Mouse (Mus musculus): ENCODE data around the gene Ntf5. TPM values are rescaled to one million over a fixed set of nuclear protein-coding genes. Genes with fewer than 3 reads are reported as not detected.
"Not testable (repeated sequence)": the region's sequence is repeated elsewhere in the genome, so short reads cannot be mapped to it uniquely, and the experiment has no call there.

The Ntf5 gene
- polyA plus RNA-seq, 1 experiment from 2014 or later = 4.9 TPM

- Histone ChIP-seq H3K4me2 (replicated peaks) (peak overlapping the region; percentile 72), H3K4me3 (replicated peaks) (peak overlapping the region; percentile 77), H3K27me3 (no peaks in the 10 kb centered on the region), H3K9me3 (replicated peaks) (no peaks in the 10 kb centered on the region), H3K4me1 (peaks cover 46% of the 10 kb centered on the region), H3K36me3 (peaks cover 44% of the 10 kb centered on the region), H3K27ac (replicated peaks) (peak overlapping the region; percentile 71), H3K9ac (no peak overlapping the region)
- WGBS = 56% methylated on average over 10 of the region's 10 CpGs
- no peak for ATAC-seq (ENCODE audit: insufficient number of reproducible peaks, low FRiP score, low TSS enrichment, low read depth)
Measured at GRCm38 (mm10) chr7:45457204-45458060, 43.9 kb downstream of the Ntf5 start.

GRCm38 (mm10) chr7:45458748-45459563, 45.5 kb downstream of the Ntf5 start:
- no peaks in the 10 kb centered on the region for H3K9me3 ChIP-seq (replicated peaks)
- WGBS = under 1% methylated on average over 43 of the region's 43 CpGs
- H3K9ac ChIP-seq = peak overlapping the region; percentile 65
- H3K27me3 ChIP-seq = no peaks in the 10 kb centered on the region
- peak; percentile 74 for ATAC-seq (ENCODE audit: insufficient number of reproducible peaks, low FRiP score, low TSS enrichment, low read depth)
- peak overlapping the region; percentile 95 for H3K27ac ChIP-seq (replicated peaks)
- H3K4me2 ChIP-seq (replicated peaks) = peak overlapping the region; percentile 72
- H3K4me3 ChIP-seq (replicated peaks) = peak overlapping the region; percentile 77
- peaks cover 46% of the 10 kb centered on the region for H3K4me1 ChIP-seq
- peaks cover 47% of the 10 kb centered on the region for H3K36me3 ChIP-seq

- not testable (repeated sequence) for H3K27me3 ChIP-seq; H3K9me3 ChIP-seq (replicated peaks)
- Histone ChIP-seq H3K4me1 (peaks cover 46% of the 10 kb centered on the region), H3K4me3 (replicated peaks) (peak within 1 kb of the TSS; percentile 77), H3K27ac (replicated peaks) (peak within 1 kb of the TSS; percentile 95), H3K9ac (peak within 1 kb of the TSS; percentile 65), H3K4me2 (replicated peaks) (peak within 1 kb of the TSS; percentile 72), H3K36me3 (peaks cover 47% of the 10 kb centered on the region)
- ATAC-seq (ENCODE audit: insufficient number of reproducible peaks, low FRiP score, low TSS enrichment, low read depth) = peak; percentile 96
- WGBS = under 1% methylated on average over 30 of the region's 37 CpGs
Measured at GRCm38 (mm10) chr7:45459564-45460140, 46.2 kb downstream of the Ntf5 start, which contains the start of gene Ftl1. Gene Ftl1 (minus strand): TSS chr7:45459884.

GRCm38 (mm10) chr7:45460377-45460776, 46.9 kb downstream of the Ntf5 start:
- Histone ChIP-seq H3K36me3 (peaks cover 47% of the 10 kb centered on the region), H3K27me3 (no peaks in the 10 kb centered on the region), H3K9ac (no peak overlapping the region), H3K4me3 (replicated peaks) (peak overlapping the region; percentile 77), H3K4me1 (peaks cover 48% of the 10 kb centered on the region), H3K9me3 (replicated peaks) (no peaks in the 10 kb centered on the region), H3K4me2 (replicated peaks) (peak overlapping the region; percentile 54), H3K27ac (replicated peaks) (peak overlapping the region; percentile 91)
- WGBS = 74% methylated on average over 7 of the region's 7 CpGs
- no peak for ATAC-seq (ENCODE audit: insufficient number of reproducible peaks, low FRiP score, low TSS enrichment, low read depth)

- Histone ChIP-seq H3K4me1 (peaks cover 53% of the 10 kb centered on the region), H3K4me3 (replicated peaks) (peak overlapping the region; percentile 77), H3K4me2 (replicated peaks) (0 out of 2 replicates have a peak overlapping the region, but pooled peaks have one; percentile 54), H3K9me3 (replicated peaks) (no peaks in the 10 kb centered on the region), H3K9ac (no peak overlapping the region), H3K36me3 (peaks cover 44% of the 10 kb centered on the region), H3K27ac (replicated peaks) (peak overlapping the region; percentile 91), H3K27me3 (no peaks in the 10 kb centered on the region)
- ATAC-seq (ENCODE audit: insufficient number of reproducible peaks, low FRiP score, low TSS enrichment, low read depth) = 0 out of 2 replicates have a peak, but pooled peaks have one; percentile 9
- 21% methylated on average over 13 of the region's 13 CpGs for WGBS
Measured at GRCm38 (mm10) chr7:45460860-45461314, 47.4 kb downstream of the Ntf5 start.

- no peak overlapping the region for H3K4me2 ChIP-seq (replicated peaks)
- no peaks in the 10 kb centered on the region for H3K27me3 ChIP-seq
- H3K27ac ChIP-seq (replicated peaks) = peak overlapping the region; percentile 91
- WGBS = 43% methylated on average over 5 of the region's 5 CpGs
- peaks cover 54% of the 10 kb centered on the region for H3K4me1 ChIP-seq
- ATAC-seq (ENCODE audit: insufficient number of reproducible peaks, low FRiP score, low TSS enrichment, low read depth) = no peak
- H3K36me3 ChIP-seq = peaks cover 44% of the 10 kb centered on the region
- H3K4me3 ChIP-seq (replicated peaks) = no peak overlapping the region
- no peaks in the 10 kb centered on the region for H3K9me3 ChIP-seq (replicated peaks)
- H3K9ac ChIP-seq = no peak overlapping the region
Measured at GRCm38 (mm10) chr7:45461326-45461725, 47.8 kb downstream of the Ntf5 start.

- Histone ChIP-seq H3K4me1 (peaks cover 50% of the 10 kb centered on the region), H3K27ac (replicated peaks) (peak overlapping the region; percentile 66; the same call in 1 of the 2 replicates), H3K4me3 (replicated peaks) (no peak overlapping the region), H3K27me3 (no peaks in the 10 kb centered on the region), H3K9ac (no peak overlapping the region), H3K4me2 (replicated peaks) (no peak overlapping the region), H3K9me3 (replicated peaks) (no peaks in the 10 kb centered on the region), H3K36me3 (peaks cover 43% of the 10 kb centered on the region)
- 83% methylated on average over 4 of the region's 4 CpGs for WGBS
- no peak for ATAC-seq (ENCODE audit: insufficient number of reproducible peaks, low FRiP score, low TSS enrichment, low read depth)
Measured at GRCm38 (mm10) chr7:45461781-45462180, 48.3 kb downstream of the Ntf5 start.

- no peak overlapping the region for H3K9ac ChIP-seq
- peaks cover 38% of the 10 kb centered on the region for H3K36me3 ChIP-seq
- no peaks in the 10 kb centered on the region for H3K27me3 ChIP-seq
- no peak overlapping the region for H3K4me3 ChIP-seq (replicated peaks)
- H3K27ac ChIP-seq (replicated peaks) = no peak overlapping the region
- 81% methylated on average over 4 of the region's 4 CpGs for WGBS
- H3K4me1 ChIP-seq = peaks cover 48% of the 10 kb centered on the region
- H3K4me2 ChIP-seq (replicated peaks) = no peak overlapping the region
- no peaks in the 10 kb centered on the region for H3K9me3 ChIP-seq (replicated peaks)
- ATAC-seq (ENCODE audit: insufficient number of reproducible peaks, low FRiP score, low TSS enrichment, low read depth) = no peak
Measured at GRCm38 (mm10) chr7:45462325-45462724, 48.8 kb downstream of the Ntf5 start.

GRCm38 (mm10) chr7:45462868-45463267, 49.4 kb downstream of the Ntf5 start:
- 77% methylated on average over 4 of the region's 4 CpGs for WGBS
- peaks cover 32% of the 10 kb centered on the region for H3K36me3 ChIP-seq
- not testable (repeated sequence) for H3K27me3 ChIP-seq; H3K27ac ChIP-seq (replicated peaks); ATAC-seq (ENCODE audit: insufficient number of reproducible peaks, low FRiP score, low TSS enrichment, low read depth); H3K9ac ChIP-seq; H3K9me3 ChIP-seq (replicated peaks); H3K4me3 ChIP-seq (replicated peaks); H3K4me2 ChIP-seq (replicated peaks)
- peaks cover 45% of the 10 kb centered on the region for H3K4me1 ChIP-seq

GRCm38 (mm10) chr7:45463987-45464778, 50.7 kb downstream of the Ntf5 start:
- no peak overlapping the region for H3K4me3 ChIP-seq (replicated peaks)
- ATAC-seq (ENCODE audit: insufficient number of reproducible peaks, low FRiP score, low TSS enrichment, low read depth) = no peak

More at GRCm38 (mm10) chr7:45463987-45464778, 50.7 kb downstream of the Ntf5 start:
- Histone ChIP-seq H3K9me3 (replicated peaks) (no peaks in the 10 kb centered on the region), H3K4me1 (peaks cover 38% of the 10 kb centered on the region), H3K27me3 (no peaks in the 10 kb centered on the region), H3K9ac (no peak overlapping the region), H3K27ac (replicated peaks) (no peak overlapping the region), H3K36me3 (peaks cover 28% of the 10 kb centered on the region), H3K4me2 (replicated peaks) (no peak overlapping the region)
- 91% methylated on average over 7 of the region's 7 CpGs for WGBS

Measured in embryonic facial prominence, embryonic 15.5 days (tissue).